Mouse (Mus musculus): ENCODE results near the gene BC017158. TPM values are rescaled to one million over a fixed set of nuclear protein-coding genes. Genes with fewer than 3 reads are reported as not detected.
"Not testable (repeated sequence)": the region's sequence is repeated elsewhere in the genome, so short reads cannot be mapped to it uniquely, and the experiment has no call there.

The BC017158 gene
- 32.6 and 34.7 TPM in 2 replicates for polyA plus RNA-seq (2015; fragmentation: Nextera tagmentation; extraction: Ambion mirVana)

DNA sequence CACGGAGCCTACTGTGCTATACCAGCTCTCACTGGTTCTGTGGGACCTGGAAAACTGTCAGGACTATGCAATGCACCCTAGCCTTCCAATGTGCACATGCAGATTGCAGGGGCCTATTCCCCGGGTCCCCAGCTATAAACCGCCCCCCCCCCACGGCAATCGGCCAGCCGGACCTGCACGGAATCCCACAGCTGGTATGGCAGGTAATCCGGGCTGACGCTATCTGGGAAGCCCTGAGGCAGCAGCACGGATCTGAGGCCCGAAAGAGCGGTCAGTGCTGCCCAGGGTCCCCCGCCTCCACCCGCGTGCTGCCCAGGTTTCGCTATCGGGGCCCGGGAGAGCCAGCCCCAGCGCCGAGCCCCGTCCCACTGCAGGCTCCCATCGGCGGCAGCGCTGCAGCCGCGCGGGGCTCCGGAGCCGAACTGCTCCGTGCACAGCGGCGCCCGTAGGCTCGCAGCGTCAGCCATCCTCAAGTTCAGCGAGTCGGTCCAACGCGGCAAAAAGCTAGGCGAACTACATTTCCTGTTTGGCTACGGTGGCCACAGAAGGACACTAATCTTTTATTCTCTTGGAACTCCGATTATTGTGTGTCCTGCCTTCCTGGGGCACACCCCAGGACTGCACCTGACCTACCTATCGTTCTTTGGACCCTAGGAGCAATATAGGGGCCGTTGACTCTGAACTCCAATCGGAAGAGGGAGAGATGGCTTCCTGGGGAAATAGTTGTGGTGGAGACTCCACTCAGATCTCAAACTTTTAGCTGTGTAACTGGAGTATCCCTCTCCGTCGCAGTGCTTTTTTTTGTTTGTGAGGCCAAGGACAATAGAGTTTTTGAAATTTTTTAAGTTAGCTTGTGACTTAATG, at the start of gene BC017158:
Gene BC017158 (minus strand): TSS at position 554 of the 864 bp plus-strand sequence.
- Histone ChIP-seq H3K9me3 (ENCODE audit: control insufficient read depth) (no peaks in the 10 kb centered on the region), H3K4me3 (ENCODE audit: low read depth, low read length) (peak within 1 kb of the TSS; percentile 75), H3K4me1 (replicated peaks; ENCODE audit: control insufficient read depth, insufficient read depth, low read length) (peaks cover 12% of the 10 kb centered on the region), H3K9ac (ENCODE audit: low read depth, low read length) (peak within 1 kb of the TSS; percentile 87), H3K36me3 (ENCODE audit: control insufficient read depth, insufficient read depth) (peaks cover 10% of the 10 kb centered on the region), H3K4me2 (replicated peaks; ENCODE audit: low read depth) (peak within 1 kb of the TSS; percentile 89), H3K27me3 (replicated peaks; ENCODE audit: control insufficient read depth, insufficient read depth, low read length) (no peaks in the 10 kb centered on the region), H3K27ac (ENCODE audit: low read depth, low read length) (peak within 1 kb of the TSS; percentile 94)
- ATAC-seq = peak; percentile 94
- TF ChIP-seq CTCF (IDR thresholded peaks at IDR 0.05; ENCODE audit: low read depth) = no peak
- under 1% methylated on average over 46 of the region's 47 CpGs for WGBS

GRCm38 (mm10) chr7:128346991-128347390, 49.0 kb upstream of the BC017158 start:
- H3K36me3 ChIP-seq (ENCODE audit: control insufficient read depth, insufficient read depth) = no peaks in the 10 kb centered on the region
- no peak overlapping the region for H3K4me2 ChIP-seq (replicated peaks; ENCODE audit: low read depth)
- TF ChIP-seq CTCF (IDR thresholded peaks at IDR 0.05; ENCODE audit: low read depth) = no peak
- no peak overlapping the region for H3K9ac ChIP-seq (ENCODE audit: low read depth, low read length)
- no peaks in the 10 kb centered on the region for H3K4me1 ChIP-seq (replicated peaks; ENCODE audit: control insufficient read depth, insufficient read depth, low read length)
- no peaks in the 10 kb centered on the region for H3K27me3 ChIP-seq (replicated peaks; ENCODE audit: control insufficient read depth, insufficient read depth, low read length)
- no peaks in the 10 kb centered on the region for H3K9me3 ChIP-seq (ENCODE audit: control insufficient read depth)
- no peak for ATAC-seq
- 74% methylated on average over 8 of the region's 8 CpGs for WGBS
- no peak overlapping the region for H3K4me3 ChIP-seq (ENCODE audit: low read depth, low read length)
- no peak overlapping the region for H3K27ac ChIP-seq (ENCODE audit: low read depth, low read length)

GRCm38 (mm10) chr7:128346522-128346921, 48.6 kb upstream of the BC017158 start:
- H3K27ac ChIP-seq (ENCODE audit: low read depth, low read length) = no peak overlapping the region
- no peak overlapping the region for H3K4me3 ChIP-seq (ENCODE audit: low read depth, low read length)
- H3K9ac ChIP-seq (ENCODE audit: low read depth, low read length) = no peak overlapping the region
- no peak for ATAC-seq
- TF ChIP-seq CTCF (IDR thresholded peaks at IDR 0.05; ENCODE audit: low read depth) = no peak
- H3K4me2 ChIP-seq (replicated peaks; ENCODE audit: low read depth) = no peak overlapping the region
- no peaks in the 10 kb centered on the region for H3K4me1 ChIP-seq (replicated peaks; ENCODE audit: control insufficient read depth, insufficient read depth, low read length)
- H3K36me3 ChIP-seq (ENCODE audit: control insufficient read depth, insufficient read depth) = no peaks in the 10 kb centered on the region
- H3K9me3 ChIP-seq (ENCODE audit: control insufficient read depth) = no peaks in the 10 kb centered on the region
- WGBS = 15% methylated on average over 2 of the region's 2 CpGs
- no peaks in the 10 kb centered on the region for H3K27me3 ChIP-seq (replicated peaks; ENCODE audit: control insufficient read depth, insufficient read depth, low read length)

DNA sequence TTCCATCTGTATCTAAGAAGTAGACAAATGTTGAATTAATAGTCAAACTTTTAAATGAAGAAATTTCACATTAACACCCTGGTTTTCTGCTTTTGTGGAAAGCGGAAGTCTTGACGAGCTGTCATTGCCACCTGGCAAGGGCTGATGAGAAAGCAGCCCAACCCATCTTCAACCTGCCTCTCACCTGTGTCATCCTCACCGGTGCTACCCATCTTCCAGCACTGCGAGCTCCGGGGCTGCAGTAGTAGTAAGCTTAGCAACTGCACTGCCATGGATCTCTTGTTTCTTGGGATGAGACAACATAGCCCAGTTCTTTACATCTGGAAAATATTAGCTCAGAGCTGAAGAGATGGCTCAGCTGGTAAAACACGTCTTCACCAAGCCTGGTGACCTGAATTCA, 47.7 kb upstream of the BC017158 start:
- 84% methylated on average over 6 of the region's 6 CpGs for WGBS
- no peak overlapping the region for H3K4me3 ChIP-seq (ENCODE audit: low read depth, low read length)
- H3K9ac ChIP-seq (ENCODE audit: low read depth, low read length) = no peak overlapping the region
- no peak overlapping the region for H3K4me2 ChIP-seq (replicated peaks; ENCODE audit: low read depth)
- no peak for TF ChIP-seq CTCF (IDR thresholded peaks at IDR 0.05; ENCODE audit: low read depth)
- H3K27me3 ChIP-seq (replicated peaks; ENCODE audit: control insufficient read depth, insufficient read depth, low read length) = no peaks in the 10 kb centered on the region
- no peaks in the 10 kb centered on the region for H3K9me3 ChIP-seq (ENCODE audit: control insufficient read depth)
- no peaks in the 10 kb centered on the region for H3K4me1 ChIP-seq (replicated peaks; ENCODE audit: control insufficient read depth, insufficient read depth, low read length)
- no peak for ATAC-seq
- no peak overlapping the region for H3K27ac ChIP-seq (ENCODE audit: low read depth, low read length)
- no peaks in the 10 kb centered on the region for H3K36me3 ChIP-seq (ENCODE audit: control insufficient read depth, insufficient read depth)

DNA sequence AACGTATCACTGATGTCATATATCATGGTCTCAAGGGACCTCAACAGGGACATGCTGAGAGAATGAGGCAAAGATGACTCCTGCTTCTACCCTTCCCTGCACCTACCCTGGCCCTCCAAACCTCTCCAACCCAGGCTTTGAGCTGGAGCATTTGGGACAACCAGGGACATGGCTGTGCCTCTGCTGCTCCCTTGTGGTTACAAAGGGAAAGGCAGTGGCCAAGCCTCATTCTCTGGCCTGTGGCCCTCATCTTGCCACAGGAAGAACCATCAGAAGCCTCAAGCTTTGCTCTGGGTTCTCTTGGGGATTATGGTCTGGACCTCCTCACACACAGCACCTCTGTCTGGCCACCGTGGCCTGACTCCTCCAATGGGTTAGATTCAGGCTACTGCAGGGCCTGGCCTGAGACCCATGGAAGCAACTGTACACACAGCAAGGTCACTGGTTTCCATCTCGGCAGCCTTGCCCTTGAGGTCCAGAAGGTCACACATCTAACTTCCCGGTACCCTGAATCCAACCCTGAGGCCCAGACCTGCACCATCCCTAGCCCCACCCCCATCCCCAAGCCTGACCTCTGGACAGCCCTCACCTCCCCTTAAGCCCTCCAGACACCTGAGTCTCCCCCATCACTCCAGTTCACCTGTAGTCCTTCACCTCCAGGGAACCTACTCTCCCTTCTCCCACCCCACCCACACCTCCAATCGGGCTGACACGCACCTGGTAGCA, 47.1 kb upstream of the BC017158 start:
- TF ChIP-seq CTCF (IDR thresholded peaks at IDR 0.05; ENCODE audit: low read depth) = peak; percentile 100
- WGBS = 56% methylated on average over 6 of the region's 6 CpGs
- peak; percentile 59 for ATAC-seq

DNA sequence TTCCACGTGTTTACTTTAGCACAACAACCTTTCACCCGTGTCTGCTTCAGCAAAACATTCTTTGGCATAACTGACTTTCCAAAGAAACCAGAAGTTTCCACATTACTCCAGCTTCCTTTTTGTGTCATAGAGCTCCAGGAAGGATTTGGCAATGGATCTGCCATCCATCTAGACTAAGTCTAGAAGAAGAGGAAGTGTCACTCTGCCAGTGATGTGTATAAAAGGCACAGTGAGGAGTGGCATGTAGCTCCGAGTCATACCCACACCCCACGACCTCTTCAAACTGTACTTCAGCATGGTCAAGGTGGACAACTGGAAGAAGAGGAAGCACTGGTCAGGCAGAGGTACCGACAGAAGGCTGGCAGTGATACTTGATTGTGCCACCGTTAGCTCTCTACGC, 46.5 kb upstream of the BC017158 start:
- no peak for ATAC-seq

More for the DNA sequence above, 47.1 kb upstream of the BC017158 start:
- Histone ChIP-seq H3K4me1 (replicated peaks; ENCODE audit: control insufficient read depth, insufficient read depth, low read length) (no peaks in the 10 kb centered on the region), H3K9ac (ENCODE audit: low read depth, low read length) (no peak overlapping the region), H3K36me3 (ENCODE audit: control insufficient read depth, insufficient read depth) (no peaks in the 10 kb centered on the region), H3K27ac (ENCODE audit: low read depth, low read length) (no peak overlapping the region), H3K27me3 (replicated peaks; ENCODE audit: control insufficient read depth, insufficient read depth, low read length) (no peaks in the 10 kb centered on the region), H3K4me3 (ENCODE audit: low read depth, low read length) (no peak overlapping the region), H3K9me3 (ENCODE audit: control insufficient read depth) (no peaks in the 10 kb centered on the region), H3K4me2 (replicated peaks; ENCODE audit: low read depth) (no peak overlapping the region)

DNA sequence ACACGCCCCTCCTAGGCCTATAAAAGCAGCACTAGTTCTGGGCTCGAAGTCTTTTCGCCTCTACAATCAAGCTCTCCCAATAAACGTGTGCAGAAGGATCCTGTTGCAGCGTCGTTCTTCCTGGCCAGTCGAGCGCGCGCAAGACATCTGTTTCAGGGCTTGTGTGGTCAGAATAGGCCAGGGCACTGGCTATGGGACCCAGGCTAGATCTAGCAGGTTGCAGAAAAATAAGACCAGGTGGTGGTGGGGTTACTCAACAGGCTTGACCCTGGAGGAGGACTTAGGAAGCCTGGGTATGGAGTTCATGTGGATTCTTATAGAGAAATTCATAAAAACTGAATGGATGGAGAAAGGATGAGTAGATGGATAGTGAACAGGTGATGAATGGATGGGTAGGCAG, 44.7 kb upstream of the BC017158 start:
- WGBS = 95% methylated on average over 7 of the region's 10 CpGs
- ATAC-seq = not testable (repeated sequence)

More for the DNA sequence above, 46.5 kb upstream of the BC017158 start:
- no peaks in the 10 kb centered on the region for H3K36me3 ChIP-seq (ENCODE audit: control insufficient read depth, insufficient read depth)
- no peaks in the 10 kb centered on the region for H3K9me3 ChIP-seq (ENCODE audit: control insufficient read depth)
- 82% methylated on average over 7 of the region's 7 CpGs for WGBS
- H3K27ac ChIP-seq (ENCODE audit: low read depth, low read length) = no peak overlapping the region
- no peak overlapping the region for H3K9ac ChIP-seq (ENCODE audit: low read depth, low read length)
- H3K4me1 ChIP-seq (replicated peaks; ENCODE audit: control insufficient read depth, insufficient read depth, low read length) = no peaks in the 10 kb centered on the region
- TF ChIP-seq CTCF (IDR thresholded peaks at IDR 0.05; ENCODE audit: low read depth) = no peak
- H3K4me2 ChIP-seq (replicated peaks; ENCODE audit: low read depth) = no peak overlapping the region
- H3K4me3 ChIP-seq (ENCODE audit: low read depth, low read length) = no peak overlapping the region
- no peaks in the 10 kb centered on the region for H3K27me3 ChIP-seq (replicated peaks; ENCODE audit: control insufficient read depth, insufficient read depth, low read length)

DNA sequence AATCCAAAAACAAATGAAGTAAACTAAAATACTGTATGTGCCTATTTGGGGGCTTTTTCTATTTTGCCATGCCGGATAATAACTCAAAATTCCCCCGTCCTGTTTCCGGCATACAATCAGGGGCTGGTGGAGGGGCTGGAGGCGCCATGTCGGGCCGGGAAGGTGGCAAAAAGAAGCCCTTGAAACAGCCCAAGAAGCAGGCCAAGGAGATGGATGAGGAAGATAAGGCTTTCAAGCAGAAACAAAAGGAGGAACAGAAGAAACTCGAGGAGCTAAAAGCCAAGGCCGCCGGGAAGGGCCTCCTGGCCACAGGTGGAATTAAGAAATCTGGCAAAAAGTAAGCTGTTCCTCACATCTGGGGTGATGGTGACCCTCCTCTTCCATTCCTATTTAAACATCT, 42.4 kb upstream of the BC017158 start:
- 70% methylated on average over 7 of the region's 9 CpGs for WGBS
- not testable (repeated sequence) for H3K9ac ChIP-seq (ENCODE audit: low read depth, low read length); H3K4me3 ChIP-seq (ENCODE audit: low read depth, low read length); H3K4me2 ChIP-seq (replicated peaks; ENCODE audit: low read depth); ATAC-seq; H3K9me3 ChIP-seq (ENCODE audit: control insufficient read depth); H3K27ac ChIP-seq (ENCODE audit: low read depth, low read length); H3K36me3 ChIP-seq (ENCODE audit: control insufficient read depth, insufficient read depth); H3K4me1 ChIP-seq (replicated peaks; ENCODE audit: control insufficient read depth, insufficient read depth, low read length); H3K27me3 ChIP-seq (replicated peaks; ENCODE audit: control insufficient read depth, insufficient read depth, low read length)

More for the DNA sequence above, 44.7 kb upstream of the BC017158 start:
- not testable (repeated sequence) for H3K4me3 ChIP-seq (ENCODE audit: low read depth, low read length); H3K9ac ChIP-seq (ENCODE audit: low read depth, low read length); H3K4me1 ChIP-seq (replicated peaks; ENCODE audit: control insufficient read depth, insufficient read depth, low read length); H3K9me3 ChIP-seq (ENCODE audit: control insufficient read depth); H3K36me3 ChIP-seq (ENCODE audit: control insufficient read depth, insufficient read depth); H3K27me3 ChIP-seq (replicated peaks; ENCODE audit: control insufficient read depth, insufficient read depth, low read length); H3K27ac ChIP-seq (ENCODE audit: low read depth, low read length); H3K4me2 ChIP-seq (replicated peaks; ENCODE audit: low read depth)

All from intestine, postnatal 0 days (tissue).